Mouse (Mus musculus) heart, postnatal 0 days (tissue): ENCODE data around the gene Rlbp1.

Experiments used
- CTCF ChIP-seq: IDR thresholded peaks from 2 replicates; pipeline ENCODE4 v1.5.1; 2016; ENCODE audit warnings: antibody characterized with exemption, control low read depth, low read depth
- EP300 ChIP-seq: IDR thresholded peaks from 2 replicates; pipeline ENCODE4 v1.6.1; 2016; ENCODE audit warnings: antibody characterized with exemption, low read depth

GRCm38 (mm10) chr7:79371321-79371879, 15.4 kb downstream of the Rlbp1 start:
- TF ChIP-seq CTCF (peak; percentile 95), EP300 (no peak)
